Mouse (Mus musculus): ENCODE results near the gene Bcl2l12. TPM values are rescaled to one million over a fixed set of nuclear protein-coding genes. Genes with fewer than 3 reads are reported as not detected.

The Bcl2l12 gene
- polyA plus RNA-seq, 1 experiment = 73.7 TPM

DNA sequence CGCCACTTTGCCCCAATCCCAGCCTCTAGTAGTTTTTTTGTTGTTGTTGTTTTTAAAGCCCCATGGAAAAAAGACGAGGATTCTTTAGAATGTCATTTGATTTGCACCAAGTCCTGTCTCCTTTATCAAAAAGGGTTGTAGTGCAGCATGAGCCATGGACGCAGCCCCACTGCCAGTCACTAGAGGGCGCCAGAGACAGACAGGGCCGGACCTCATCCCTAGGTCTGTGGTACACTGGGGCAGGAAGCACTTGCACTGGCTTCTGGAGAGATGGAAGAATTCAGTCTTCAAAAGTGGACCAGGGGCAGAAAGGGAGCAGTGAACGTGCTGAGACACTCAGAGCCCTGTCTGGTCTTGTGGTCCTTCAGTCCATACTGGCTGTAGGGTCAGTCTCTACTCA lies 15.4 kb downstream of the Bcl2l12 start:
- H3K4me1 ChIP-seq = peaks cover 54% of the 10 kb centered on the region
- H3K36me3 ChIP-seq (replicated peaks; ENCODE audit: low read length) = peaks cover 57% of the 10 kb centered on the region
- TF ChIP-seq GATA1 (IDR thresholded peaks at IDR 0.05; ENCODE audit: borderline replicate concordance, low read length) = no peak
- TF ChIP-seq FLI1 (IDR thresholded peaks at IDR 0.05; ENCODE audit: low read length) = no peak
- H3K4me3 ChIP-seq (replicated peaks) = peak overlapping the region; percentile 78
- no peaks in the 10 kb centered on the region for H3K9me3 ChIP-seq
- H3K27me3 ChIP-seq (replicated peaks) = no peaks in the 10 kb centered on the region

DNA sequence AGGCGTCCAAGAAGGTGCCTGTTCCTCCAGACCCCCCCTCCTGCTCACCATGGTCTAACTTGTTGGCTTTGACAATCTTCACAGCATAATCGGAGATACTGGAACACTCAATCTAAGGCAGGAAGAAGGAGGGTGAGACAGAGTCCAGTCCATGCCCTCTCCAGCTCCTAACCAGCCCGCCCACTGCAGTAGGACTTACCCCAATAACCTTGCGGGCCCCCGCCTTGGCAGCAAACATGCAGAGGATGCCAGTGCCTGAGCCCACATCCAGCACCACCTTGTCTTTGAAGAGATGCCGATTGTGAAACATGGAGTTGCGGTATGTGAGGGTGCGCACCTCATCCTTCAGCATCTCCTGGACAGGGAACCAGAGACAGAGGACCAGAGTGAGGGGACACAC lies 17.0 kb downstream of the Bcl2l12 start:
- H3K36me3 ChIP-seq (replicated peaks; ENCODE audit: low read length) = peaks cover 73% of the 10 kb centered on the region
- H3K4me3 ChIP-seq (replicated peaks) = no peak overlapping the region
- no peaks in the 10 kb centered on the region for H3K27me3 ChIP-seq (replicated peaks)
- no peak for TF ChIP-seq FLI1 (IDR thresholded peaks at IDR 0.05; ENCODE audit: low read length)
- TF ChIP-seq GATA1 (IDR thresholded peaks at IDR 0.05; ENCODE audit: borderline replicate concordance, low read length) = no peak
- H3K9me3 ChIP-seq = no peaks in the 10 kb centered on the region
- H3K4me1 ChIP-seq = peaks cover 55% of the 10 kb centered on the region

DNA sequence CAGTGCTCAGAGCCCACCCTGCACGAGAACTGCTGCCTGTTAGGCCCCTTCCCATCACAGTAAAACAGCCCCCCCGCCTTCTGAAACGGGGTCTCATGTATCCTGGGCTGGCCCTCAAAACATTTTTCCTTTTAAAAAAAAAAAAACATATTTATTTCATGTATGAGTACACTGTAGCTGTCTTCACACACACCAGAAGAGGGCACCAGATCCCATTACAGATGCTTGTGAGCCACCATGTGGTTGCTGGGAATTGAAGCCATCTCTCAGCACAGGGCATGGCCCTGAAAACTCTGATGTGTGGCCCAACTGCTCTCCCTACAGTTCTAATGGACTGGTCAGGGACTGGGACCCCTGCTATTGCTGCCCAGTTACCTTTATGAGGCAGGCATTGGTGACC lies 20.2 kb downstream of the Bcl2l12 start:
- Histone ChIP-seq H3K27me3 (replicated peaks) (peaks cover 7% of the 10 kb centered on the region), H3K4me3 (replicated peaks) (no peak overlapping the region), H3K4me1 (peaks cover 48% of the 10 kb centered on the region), H3K36me3 (replicated peaks; ENCODE audit: low read length) (peaks cover 77% of the 10 kb centered on the region), H3K9me3 (no peaks in the 10 kb centered on the region)
- TF ChIP-seq FLI1 (IDR thresholded peaks at IDR 0.05; ENCODE audit: low read length) (no peak), GATA1 (IDR thresholded peaks at IDR 0.05; ENCODE audit: borderline replicate concordance, low read length) (no peak)

DNA sequence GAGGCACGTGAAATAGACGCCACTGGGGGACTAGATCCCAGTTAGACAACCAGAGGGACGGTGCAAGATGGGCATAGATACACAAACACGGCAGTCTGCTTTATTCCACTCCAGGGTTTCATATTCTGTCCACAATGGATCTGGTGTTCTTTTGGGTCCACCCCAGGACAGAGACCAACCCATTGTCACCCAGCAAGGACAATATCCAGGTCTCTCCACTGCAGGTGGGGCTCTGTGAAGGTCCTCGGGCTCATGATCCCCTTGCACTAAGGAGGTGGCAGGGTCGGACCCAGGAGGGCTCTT lies 23.4 kb downstream of the Bcl2l12 start:
- Histone ChIP-seq H3K27me3 (replicated peaks) (peaks cover 26% of the 10 kb centered on the region), H3K4me3 (replicated peaks) (no peak overlapping the region), H3K36me3 (replicated peaks; ENCODE audit: low read length) (peaks cover 51% of the 10 kb centered on the region), H3K9me3 (no peaks in the 10 kb centered on the region), H3K4me1 (peaks cover 56% of the 10 kb centered on the region)
- TF ChIP-seq FLI1 (IDR thresholded peaks at IDR 0.05; ENCODE audit: low read length) (no peak), GATA1 (IDR thresholded peaks at IDR 0.05; ENCODE audit: borderline replicate concordance, low read length) (no peak)

- TF ChIP-seq GATA1 (IDR thresholded peaks at IDR 0.05; ENCODE audit: borderline replicate concordance, low read length) (no peak), FLI1 (IDR thresholded peaks at IDR 0.05; ENCODE audit: low read length) (no peak)
- no peaks in the 10 kb centered on the region for H3K9me3 ChIP-seq
- H3K4me3 ChIP-seq (replicated peaks) = peak within 1 kb of the TSS; percentile 83
- H3K4me1 ChIP-seq = peaks cover 61% of the 10 kb centered on the region
- H3K36me3 ChIP-seq (replicated peaks; ENCODE audit: low read length) = peaks cover 45% of the 10 kb centered on the region
- peaks cover 29% of the 10 kb centered on the region for H3K27me3 ChIP-seq (replicated peaks)
Measured at GRCm38 (mm10) chr7:44974383-44975116, 24.0 kb downstream of the Bcl2l12 start, which contains the start of gene Cpt1c. Gene Cpt1c (minus strand): TSS chr7:44974851.

- H3K4me1 ChIP-seq = peaks cover 57% of the 10 kb centered on the region
- H3K27me3 ChIP-seq (replicated peaks) = peaks cover 31% of the 10 kb centered on the region
- H3K4me3 ChIP-seq (replicated peaks) = no peak overlapping the region
Measured at GRCm38 (mm10) chr7:44973415-44974130, 24.9 kb downstream of the Bcl2l12 start.

DNA sequence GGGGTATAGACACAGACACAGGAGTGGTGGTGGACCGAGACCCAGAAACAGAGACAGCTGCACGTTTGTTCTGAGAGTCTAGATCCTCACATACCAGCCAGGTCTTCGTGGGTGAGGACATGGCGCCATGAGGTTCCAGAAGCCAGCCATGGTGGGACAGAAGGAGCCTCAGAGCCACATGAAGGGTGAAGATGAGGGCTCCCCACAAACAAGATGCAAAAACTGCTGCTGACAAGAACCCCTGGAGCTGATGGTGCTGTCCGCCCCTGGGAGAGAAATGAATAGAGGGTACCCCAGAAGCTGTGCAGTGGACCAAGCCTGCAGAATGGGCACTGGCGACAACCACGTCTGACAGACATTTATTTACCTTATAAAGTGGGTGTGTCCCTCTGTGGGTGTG lies 27.4 kb downstream of the Bcl2l12 start:
- no peak for TF ChIP-seq GATA1 (IDR thresholded peaks at IDR 0.05; ENCODE audit: borderline replicate concordance, low read length)
- no peak for TF ChIP-seq FLI1 (IDR thresholded peaks at IDR 0.05; ENCODE audit: low read length)
- Histone ChIP-seq H3K27me3 (replicated peaks) (peaks cover 40% of the 10 kb centered on the region), H3K9me3 (no peaks in the 10 kb centered on the region), H3K4me1 (peaks cover 48% of the 10 kb centered on the region), H3K4me3 (replicated peaks) (peak overlapping the region; percentile 93), H3K36me3 (replicated peaks; ENCODE audit: low read length) (peaks cover 11% of the 10 kb centered on the region)

More at GRCm38 (mm10) chr7:44973415-44974130, 24.9 kb downstream of the Bcl2l12 start:
- peaks cover 36% of the 10 kb centered on the region for H3K36me3 ChIP-seq (replicated peaks; ENCODE audit: low read length)
- TF ChIP-seq FLI1 (IDR thresholded peaks at IDR 0.05; ENCODE audit: low read length) = no peak
- TF ChIP-seq GATA1 (IDR thresholded peaks at IDR 0.05; ENCODE audit: borderline replicate concordance, low read length) = no peak
- H3K9me3 ChIP-seq = no peaks in the 10 kb centered on the region

GRCm38 (mm10) chr7:44970231-44970691 lies 28.3 kb downstream of the Bcl2l12 start:
- TF ChIP-seq GATA1 (IDR thresholded peaks at IDR 0.05; ENCODE audit: borderline replicate concordance, low read length) (no peak), FLI1 (IDR thresholded peaks at IDR 0.05; ENCODE audit: low read length) (no peak)
- peaks cover 48% of the 10 kb centered on the region for H3K4me1 ChIP-seq
- peaks cover 46% of the 10 kb centered on the region for H3K27me3 ChIP-seq (replicated peaks)
- peaks cover 4% of the 10 kb centered on the region for H3K36me3 ChIP-seq (replicated peaks; ENCODE audit: low read length)
- no peaks in the 10 kb centered on the region for H3K9me3 ChIP-seq
- H3K4me3 ChIP-seq (replicated peaks) = peak overlapping the region; percentile 93

DNA sequence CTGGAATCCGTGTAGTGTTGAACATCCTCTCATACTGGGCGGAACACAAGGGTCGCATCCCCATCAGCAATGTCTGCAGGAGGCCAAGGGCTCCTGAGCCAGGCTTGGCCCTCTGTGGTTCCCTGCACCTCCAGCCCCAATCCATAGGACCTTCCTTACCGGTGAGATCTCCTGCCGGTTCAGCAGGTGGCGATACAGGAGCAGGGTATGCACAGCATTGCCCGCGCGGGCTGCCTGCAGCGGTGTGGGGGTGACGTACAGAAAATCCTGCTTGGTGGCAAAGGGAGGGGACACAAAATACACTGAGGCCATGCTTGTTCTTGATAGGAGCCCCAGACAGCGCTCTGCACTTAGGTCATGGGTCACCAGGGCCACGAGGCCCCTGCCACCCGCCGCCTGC lies 31.9 kb downstream of the Bcl2l12 start:
- peaks cover 41% of the 10 kb centered on the region for H3K4me1 ChIP-seq
- no peak for TF ChIP-seq GATA1 (IDR thresholded peaks at IDR 0.05; ENCODE audit: borderline replicate concordance, low read length)
- TF ChIP-seq FLI1 (IDR thresholded peaks at IDR 0.05; ENCODE audit: low read length) = no peak
- H3K27me3 ChIP-seq (replicated peaks) = peaks cover 54% of the 10 kb centered on the region
- H3K4me3 ChIP-seq (replicated peaks) = no peak overlapping the region
- no peaks in the 10 kb centered on the region for H3K36me3 ChIP-seq (replicated peaks; ENCODE audit: low read length)
- no peaks in the 10 kb centered on the region for H3K9me3 ChIP-seq

DNA sequence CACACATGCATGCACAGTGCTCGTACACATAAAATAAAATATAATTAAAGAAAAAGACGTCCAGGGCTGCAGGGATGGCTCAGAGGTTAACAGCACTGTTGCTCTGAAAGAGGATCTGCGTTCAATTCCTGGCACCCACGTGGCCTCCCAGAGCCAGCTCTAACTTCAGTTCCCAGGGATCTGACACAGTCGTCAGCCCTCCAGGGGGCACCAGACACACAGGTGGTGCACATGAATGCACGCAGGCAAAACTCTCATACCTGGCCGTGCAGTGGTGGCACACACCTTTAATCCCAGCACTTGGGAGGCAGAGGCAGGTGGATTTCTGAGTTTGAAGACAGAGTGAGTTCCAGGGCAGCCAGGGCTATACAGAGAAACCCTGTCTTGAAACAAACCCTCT lies 32.5 kb downstream of the Bcl2l12 start:
- Histone ChIP-seq H3K4me1 (peaks cover 41% of the 10 kb centered on the region), H3K4me3 (replicated peaks) (no peak overlapping the region), H3K27me3 (replicated peaks) (peaks cover 54% of the 10 kb centered on the region), H3K9me3 (no peaks in the 10 kb centered on the region), H3K36me3 (replicated peaks; ENCODE audit: low read length) (no peaks in the 10 kb centered on the region)
- TF ChIP-seq FLI1 (IDR thresholded peaks at IDR 0.05; ENCODE audit: low read length) (no peak), GATA1 (IDR thresholded peaks at IDR 0.05; ENCODE audit: borderline replicate concordance, low read length) (no peak)
